Mouse (Mus musculus) hindbrain, embryonic 14.5 days (tissue): ENCODE results near the gene Bcor. TPM values are rescaled to one million over a fixed set of nuclear protein-coding genes. Genes with fewer than 3 reads are reported as not detected.

Experiments
- ATAC-seq: fragments of 200-750 bp; cut with Nextera tagmentation; 2 replicates; pipeline ENCODE4 v1.8.0; 2017; ENCODE audit warnings: moderate number of reproducible peaks, mild to moderate bottlenecking, moderate TSS enrichment, moderate library complexity; ENCODE audit not compliant: low FRiP score
- DNase-seq: peaks from one replicate; pipeline ENCODE4 v3.0.0-alpha.2; 2015; ENCODE audit warnings: low spot score
- H3K27ac ChIP-seq: fragments of 300-500 bp; sonication (generic); 2 replicates; pipeline ENCODE4 v1.5.1; 2014; ENCODE audit warnings: mild to moderate bottlenecking, moderate library complexity
- H3K27me3 ChIP-seq: fragments of 300-500 bp; sonication (generic); 2 replicates; pipeline ENCODE4 v1.6.1; 2014; ENCODE audit warnings: mild to moderate bottlenecking, low read length, mixed read lengths; ENCODE audit not compliant: control insufficient read depth, insufficient read depth
- H3K36me3 ChIP-seq: fragments of 300-500 bp; sonication (generic); replicated peaks from 2 replicates; pipeline ENCODE4 v1.6.1; 2014; ENCODE audit not compliant: control insufficient read depth, insufficient read depth
- H3K4me1 ChIP-seq: fragments of 300-500 bp; sonication (generic); replicated peaks from 2 replicates; pipeline ENCODE4 v1.6.1; 2014; ENCODE audit warnings: antibody characterized with exemption, low read length, mixed read lengths; ENCODE audit not compliant: control insufficient read depth, insufficient read depth
- H3K4me2 ChIP-seq: fragments of 300-500 bp; sonication (generic); replicated peaks from 2 replicates; pipeline ENCODE4 v1.6.1; 2014; ENCODE audit warnings: mild to moderate bottlenecking, moderate library complexity
- H3K4me3 ChIP-seq: fragments of 300-500 bp; sonication (generic); replicated peaks from 2 replicates; pipeline ENCODE4 v1.5.1; 2014; ENCODE audit warnings: mild to moderate bottlenecking, low read length
- H3K9ac ChIP-seq: fragments of 300-500 bp; sonication (generic); 2 replicates; pipeline ENCODE4 v1.6.1; 2014
- H3K9me3 ChIP-seq: fragments of 300-500 bp; sonication (generic); 2 replicates; pipeline ENCODE4 v1.6.1; 2016; ENCODE audit warnings: low read length; ENCODE audit not compliant: control insufficient read depth
- WGBS: fragments of 180-500 bp; shearing (Covaris S2); extraction: QIAGEN DNeasy Blood & Tissue Kit; methylation state at CpG from one replicate; pipeline ENCODE4 v1.1.7; 2014; 5-methylcytosine and 5-hydroxymethylcytosine counted together
- polyA plus RNA-seq: library from polyadenylated mRNA; unstranded; fragments of >200 nt; fragmentation: Nextera tagmentation; extraction: Ambion mirVana; gene quantifications from 2 replicates; pipeline ENCODE4 v1.2.1, GENCODE M21; 2014

Bcor gene
- polyA plus RNA-seq, 1 experiment from 2014 or later, result 17.5 TPM

- DNase-seq (no peak), ATAC-seq (peak; percentile 11; the same call in 1 of the 2 replicates)
- Histone ChIP-seq H3K9me3 (no peaks in the 10 kb centered on the region), H3K4me1 (peaks cover 32% of the 10 kb centered on the region), H3K36me3 (no peaks in the 10 kb centered on the region), H3K27me3 (peaks cover 84% of the 10 kb centered on the region), H3K4me3 (peak overlapping the region; percentile 38), H3K9ac (peak overlapping the region; percentile 73), H3K27ac (peak overlapping the region; percentile 90), H3K4me2 (peak overlapping the region; percentile 60)
- 6% methylated on average over 24 of the region's 25 CpGs for WGBS
Measured at GRCm38 (mm10) chrX:12137121-12137521, 23.0 kb downstream of the Bcor start.

GRCm38 (mm10) chrX:12136261-12137101 lies 23.7 kb downstream of the Bcor start:
- Histone ChIP-seq H3K27me3 (peaks cover 85% of the 10 kb centered on the region), H3K4me1 (peaks cover 32% of the 10 kb centered on the region)

GRCm38 (mm10) chrX:12135121-12136111 lies 24.7 kb downstream of the Bcor start:
- no peaks in the 10 kb centered on the region for H3K9me3 ChIP-seq
- peak overlapping the region; percentile 90 for H3K27ac ChIP-seq
- H3K36me3 ChIP-seq, result no peaks in the 10 kb centered on the region
- peak overlapping the region; percentile 38 for H3K4me3 ChIP-seq
- ATAC-seq (peak; percentile 73), DNase-seq (no peak)
- H3K27me3 ChIP-seq, result peaks cover 86% of the 10 kb centered on the region
- H3K4me1 ChIP-seq, result peaks cover 35% of the 10 kb centered on the region
- WGBS, result 5% methylated on average over 50 of the region's 75 CpGs
- peak overlapping the region; percentile 73 for H3K9ac ChIP-seq
- peak overlapping the region; percentile 60 for H3K4me2 ChIP-seq

More at GRCm38 (mm10) chrX:12136261-12137101, 23.7 kb downstream of the Bcor start:
- H3K36me3 ChIP-seq, result no peaks in the 10 kb centered on the region
- ATAC-seq (peak; percentile 5), DNase-seq (no peak)
- H3K9me3 ChIP-seq, result no peaks in the 10 kb centered on the region
- H3K9ac ChIP-seq, result peak overlapping the region; percentile 73
- peak overlapping the region; percentile 90 for H3K27ac ChIP-seq
- H3K4me3 ChIP-seq, result peak overlapping the region; percentile 38
- 4% methylated on average over 46 of the region's 50 CpGs for WGBS
- H3K4me2 ChIP-seq, result peak overlapping the region; percentile 60

GRCm38 (mm10) chrX:12134541-12134940 lies 25.6 kb downstream of the Bcor start:
- peaks cover 86% of the 10 kb centered on the region for H3K27me3 ChIP-seq
- no peak overlapping the region for H3K9ac ChIP-seq
- H3K9me3 ChIP-seq, result no peaks in the 10 kb centered on the region
- peak overlapping the region; percentile 90 for H3K27ac ChIP-seq
- ATAC-seq, result no peak
- H3K4me1 ChIP-seq, result peaks cover 33% of the 10 kb centered on the region
- DNase-seq, result no peak
- H3K4me2 ChIP-seq, result peak overlapping the region; percentile 60
- H3K4me3 ChIP-seq, result peak overlapping the region; percentile 38; the same call in 1 of the 2 replicates
- WGBS, result 4% methylated on average over 19 of the region's 19 CpGs
- no peaks in the 10 kb centered on the region for H3K36me3 ChIP-seq

GRCm38 (mm10) chrX:12133836-12134431 lies 26.2 kb downstream of the Bcor start:
- H3K9ac ChIP-seq, result peak overlapping the region; percentile 45
- peak overlapping the region; percentile 60 for H3K4me2 ChIP-seq
- H3K36me3 ChIP-seq, result no peaks in the 10 kb centered on the region
- DNase-seq (no peak), ATAC-seq (no peak)
- no peaks in the 10 kb centered on the region for H3K9me3 ChIP-seq
- H3K4me1 ChIP-seq, result peaks cover 33% of the 10 kb centered on the region
- peaks cover 87% of the 10 kb centered on the region for H3K27me3 ChIP-seq
- H3K27ac ChIP-seq, result no peak overlapping the region
- WGBS, result under 1% methylated on average over 20 of the region's 21 CpGs
- peak overlapping the region; percentile 38 for H3K4me3 ChIP-seq

GRCm38 (mm10) chrX:12133178-12133835 lies 26.8 kb downstream of the Bcor start:
- Histone ChIP-seq H3K9me3 (no peaks in the 10 kb centered on the region), H3K4me3 (peak overlapping the region; percentile 22), H3K9ac (peak overlapping the region; percentile 45), H3K36me3 (no peaks in the 10 kb centered on the region), H3K4me2 (peak overlapping the region; percentile 60), H3K4me1 (peaks cover 33% of the 10 kb centered on the region), H3K27me3 (peaks cover 87% of the 10 kb centered on the region), H3K27ac (no peak overlapping the region)
- WGBS, result 1% methylated on average over 45 of the region's 49 CpGs
- ATAC-seq, result peak; percentile 6; the same call in 1 of the 2 replicates
- no peak for DNase-seq

- H3K27me3 ChIP-seq, result peaks cover 86% of the 10 kb centered on the region
- ATAC-seq, result no peak
- no peak overlapping the region for H3K27ac ChIP-seq
- H3K9ac ChIP-seq, result no peak overlapping the region
- H3K4me1 ChIP-seq, result peaks cover 30% of the 10 kb centered on the region
- peak overlapping the region; percentile 60 for H3K4me2 ChIP-seq
- WGBS, result 40% methylated on average over 8 of the region's 8 CpGs
- no peaks in the 10 kb centered on the region for H3K9me3 ChIP-seq
- no peak for DNase-seq
- no peak overlapping the region for H3K4me3 ChIP-seq
- no peaks in the 10 kb centered on the region for H3K36me3 ChIP-seq
Measured at GRCm38 (mm10) chrX:12132541-12133177, 27.5 kb downstream of the Bcor start.
